Mouse (Mus musculus) small intestine, adult 2 months (tissue): ENCODE data around the gene Asic2.

ENCODE experiments used
- CTCF ChIP-seq: fragments of 200-500 bp; IDR thresholded peaks from 2 replicates; pipeline ENCODE4 v1.5.1; 2012; ENCODE audit warnings: low read depth, mild to moderate bottlenecking, control low read depth, inconsistent platforms, low read length, moderate library complexity, mixed read lengths; ENCODE audit not compliant: insufficient replicate concordance, insufficient read length; ENCODE audit errors: extremely low read depth
- POLR2A ChIP-seq: fragments of 200-500 bp; IDR thresholded peaks from 2 replicates; pipeline ENCODE4 v1.6.1; 2012; ENCODE audit warnings: low read depth, mild to moderate bottlenecking, control low read depth, inconsistent platforms, low read length, moderate library complexity

- TF ChIP-seq CTCF (no peak), POLR2A (no peak)
These were observed 972.6 kb downstream of the Asic2 start for GRCm38 (mm10) chr11:80995621-80996020.
